Mouse (Mus musculus) ES-Bruce4 (cell line): ENCODE measurements around the gene Ankrd11. TPM values are rescaled to one million over a fixed set of nuclear protein-coding genes. Genes with fewer than 3 reads are reported as not detected.

Source experiments
- H3K27ac ChIP-seq: 2 replicates; pipeline ENCODE4 v1.5.1; 2012; ENCODE audit warnings: low read length, inconsistent platforms; ENCODE audit not compliant: insufficient read depth
- H3K27me3 ChIP-seq: 2 replicates; pipeline ENCODE4 v1.6.1; 2012; ENCODE audit warnings: mild to moderate bottlenecking, low read length, inconsistent platforms; ENCODE audit not compliant: control insufficient read depth, poor library complexity, insufficient read depth, severe bottlenecking
- H3K36me3 ChIP-seq: 2 replicates; pipeline ENCODE4 v1.6.1; 2012; ENCODE audit warnings: inconsistent platforms, mild to moderate bottlenecking, low read length, moderate library complexity; ENCODE audit not compliant: control insufficient read depth, poor library complexity, insufficient read depth, severe bottlenecking
- H3K4me1 ChIP-seq: one replicate; pipeline ENCODE4 v1.8.1; 2011; ENCODE audit warnings: low read length; ENCODE audit not compliant: control insufficient read depth, insufficient read depth
- H3K4me3 ChIP-seq: 2 replicates; pipeline ENCODE4 v1.5.1; 2011; ENCODE audit warnings: low read depth, mild to moderate bottlenecking, low read length
- H3K9ac ChIP-seq: 2 replicates; pipeline ENCODE4 v1.6.1; 2012; ENCODE audit warnings: low read depth, mild to moderate bottlenecking, inconsistent platforms; ENCODE audit not compliant: poor library complexity, severe bottlenecking
- H3K9me3 ChIP-seq: replicated peaks from 2 replicates; pipeline ENCODE4 v1.6.1; 2012; ENCODE audit warnings: mild to moderate bottlenecking, low read length, inconsistent platforms; ENCODE audit not compliant: control insufficient read depth, poor library complexity, insufficient read depth, severe bottlenecking
- CTCF ChIP-seq: IDR thresholded peaks from one replicate; pipeline ENCODE4 v1.8.1; 2011; ENCODE audit warnings: low read depth, low read length
- EP300 ChIP-seq: IDR thresholded peaks from 2 replicates; pipeline ENCODE4 v1.6.1; 2011; ENCODE audit warnings: low read depth, low read length; ENCODE audit not compliant: insufficient read depth
- POLR2A ChIP-seq: IDR thresholded peaks from one replicate; pipeline ENCODE4 v1.8.1; 2011; ENCODE audit warnings: low read length; ENCODE audit not compliant: insufficient read depth
- polyA plus RNA-seq: library from polyadenylated mRNA; stranded (reverse); fragments of >200 nt; gene quantifications from 2 replicates; pipeline ENCODE4 v1.2.4, GENCODE M21; 2011; ENCODE audit warnings: low read depth; ENCODE audit not compliant: missing spikeins, insufficient read depth, insufficient read length

The Ankrd11 gene
- polyA plus RNA-seq, 1 experiment: 148 TPM

- H3K4me1 ChIP-seq: peaks cover 5% of the 10 kb centered on the region
- H3K9me3 ChIP-seq: no peaks in the 10 kb centered on the region
- H3K4me3 ChIP-seq: no peak overlapping the region
- H3K36me3 ChIP-seq: 0 out of 2 replicates have a peak, but pooled peaks cover 5% of the 10 kb centered on the region
- no peaks in the 10 kb centered on the region for H3K27me3 ChIP-seq
- no peak overlapping the region for H3K27ac ChIP-seq
- H3K9ac ChIP-seq: no peak overlapping the region
- no peak for TF ChIP-seq CTCF
- no peak for TF ChIP-seq EP300
Measured at GRCm38 (mm10) chr8:123027786-123028185, 14.3 kb downstream of the Ankrd11 start.

- no peak overlapping the region for H3K4me3 ChIP-seq
- no peak overlapping the region for H3K27ac ChIP-seq
- H3K36me3 ChIP-seq: 0 out of 2 replicates have a peak, but pooled peaks cover 3% of the 10 kb centered on the region
- TF ChIP-seq POLR2A: no peak
- no peak for TF ChIP-seq EP300
- TF ChIP-seq CTCF: no peak
- no peaks in the 10 kb centered on the region for H3K27me3 ChIP-seq
- no peak overlapping the region for H3K9ac ChIP-seq
- H3K9me3 ChIP-seq: no peaks in the 10 kb centered on the region
- H3K4me1 ChIP-seq: peaks cover 4% of the 10 kb centered on the region
Measured at GRCm38 (mm10) chr8:123025951-123026351, 16.1 kb downstream of the Ankrd11 start.

- H3K27me3 ChIP-seq: no peaks in the 10 kb centered on the region
- H3K27ac ChIP-seq: no peak overlapping the region
- H3K4me3 ChIP-seq: no peak overlapping the region
- no peak overlapping the region for H3K9ac ChIP-seq
- peaks cover 4% of the 10 kb centered on the region; the same call in 1 of the 2 replicates for H3K36me3 ChIP-seq
- peaks cover 7% of the 10 kb centered on the region for H3K4me1 ChIP-seq
- TF ChIP-seq POLR2A (no peak), CTCF (no peak), EP300 (no peak)
- H3K9me3 ChIP-seq: no peaks in the 10 kb centered on the region
Measured at GRCm38 (mm10) chr8:123024226-123024625, 17.9 kb downstream of the Ankrd11 start.

- Histone ChIP-seq H3K36me3 (peaks cover 4% of the 10 kb centered on the region; the same call in 1 of the 2 replicates), H3K4me1 (peaks cover 4% of the 10 kb centered on the region), H3K4me3 (no peak overlapping the region), H3K27ac (peak overlapping the region; percentile 65), H3K9me3 (no peaks in the 10 kb centered on the region), H3K27me3 (no peaks in the 10 kb centered on the region), H3K9ac (no peak overlapping the region)
- no peak for TF ChIP-seq POLR2A
- TF ChIP-seq EP300: no peak
- TF ChIP-seq CTCF: no peak
Measured at GRCm38 (mm10) chr8:123022727-123023126, 19.4 kb downstream of the Ankrd11 start.

- H3K27ac ChIP-seq: peak overlapping the region; percentile 97
- H3K4me3 ChIP-seq: no peak overlapping the region
- H3K9ac ChIP-seq: 0 out of 2 replicates have a peak overlapping the region, but pooled peaks have one; percentile 51
- TF ChIP-seq POLR2A (no peak), EP300 (peak; percentile 94; the same call in 1 of the 2 replicates)
- peaks cover 4% of the 10 kb centered on the region for H3K4me1 ChIP-seq
- no peaks in the 10 kb centered on the region for H3K9me3 ChIP-seq
- H3K36me3 ChIP-seq: peaks cover 11% of the 10 kb centered on the region
- H3K27me3 ChIP-seq: no peaks in the 10 kb centered on the region
Measured at GRCm38 (mm10) chr8:123021259-123021658, 20.8 kb downstream of the Ankrd11 start.

- H3K36me3 ChIP-seq: peaks cover 11% of the 10 kb centered on the region
- TF ChIP-seq POLR2A (no peak), CTCF (no peak), EP300 (no peak)
- no peak overlapping the region for H3K4me3 ChIP-seq
- H3K27ac ChIP-seq: peak overlapping the region; percentile 35; the same call in 1 of the 2 replicates
- no peaks in the 10 kb centered on the region for H3K27me3 ChIP-seq
- no peaks in the 10 kb centered on the region for H3K9me3 ChIP-seq
- H3K4me1 ChIP-seq: peaks cover 4% of the 10 kb centered on the region
- peak overlapping the region; percentile 51; the same call in 1 of the 2 replicates for H3K9ac ChIP-seq
Measured at GRCm38 (mm10) chr8:123020859-123021258, 21.2 kb downstream of the Ankrd11 start.
